Mouse (Mus musculus): ENCODE data around the gene Sfxn3.

- no peak for TF ChIP-seq CTCF (conservative IDR thresholded peaks at IDR 0.05; ENCODE audit: low read length)
- TF ChIP-seq NANOG (IDR thresholded peaks at IDR 0.05; ENCODE audit: borderline replicate concordance, low read length) = no peak
These were observed 32.9 kb upstream of the Sfxn3 start, which contains the start of gene Lzts2 for GRCm38 (mm10) chr19:45014335-45014971.
